Mouse (Mus musculus): Measurements from ENCODE around the gene Klk11. TPM values are rescaled to one million over a fixed set of nuclear protein-coding genes. Genes with fewer than 3 reads are reported as not detected.

Klk11 gene
- not detected in 2 replicates for polyA plus RNA-seq (2012; rRNA removed)

DNA sequence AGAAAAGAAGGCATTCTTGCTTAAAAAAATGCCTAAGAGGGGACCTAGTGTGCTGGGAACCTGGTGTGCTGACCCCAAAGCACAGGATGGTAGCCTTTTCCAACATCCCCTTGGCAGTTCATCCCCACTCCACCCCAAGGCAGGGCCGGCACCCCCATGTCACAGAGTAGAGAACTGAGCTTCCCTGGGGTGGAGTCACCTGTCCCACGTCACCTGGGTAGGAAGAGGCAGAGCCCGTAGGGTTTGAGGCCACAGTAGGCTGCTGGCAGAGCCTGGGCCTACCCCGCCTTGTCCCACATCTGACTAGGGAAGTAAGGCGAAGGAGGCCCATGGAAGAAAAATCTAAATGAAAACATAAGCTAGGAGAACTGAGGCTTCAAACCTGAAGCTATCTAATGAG lies at the start of gene Klk11:
Klk11 (plus strand) TSS at position 241 of the 400 bp plus-strand sequence.
- Histone ChIP-seq H3K27me3 (ENCODE audit: control insufficient read depth, insufficient read depth, low read length) (no peaks in the 10 kb centered on the region), H3K27ac (ENCODE audit: control insufficient read depth, insufficient read depth, low read depth, low read length) (no peak within 1 kb of the TSS), H3K4me3 (ENCODE audit: control insufficient read depth, low read depth, low read length) (no peak within 1 kb of the TSS)

DNA sequence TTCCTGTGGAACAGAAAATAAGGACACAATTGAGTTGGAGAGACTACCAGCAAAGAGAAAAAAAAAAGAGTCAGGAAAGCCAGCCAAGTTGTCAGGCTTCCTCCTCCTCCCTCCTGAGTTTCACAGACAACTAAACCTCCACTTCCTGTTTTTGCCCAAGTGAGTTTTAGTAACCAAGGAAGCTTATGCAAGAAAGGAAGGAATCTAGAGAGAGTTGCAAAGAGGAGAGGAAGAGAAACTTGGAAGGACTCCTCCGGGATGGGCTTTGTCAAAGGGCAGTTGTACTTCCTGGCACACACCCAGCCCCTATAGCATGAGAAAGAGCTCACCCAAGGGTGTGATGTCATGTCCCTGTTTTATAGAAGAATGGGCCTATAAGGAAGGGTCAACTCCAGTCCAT lies 26.6 kb upstream of the Klk11 start:
- H3K4me1 ChIP-seq (ENCODE audit: control insufficient read depth, insufficient read depth, low read length): no peaks in the 10 kb centered on the region
- no peak overlapping the region for H3K4me3 ChIP-seq (ENCODE audit: control insufficient read depth, low read depth, low read length)
- H3K27ac ChIP-seq (ENCODE audit: control insufficient read depth, insufficient read depth, low read depth, low read length): no peak overlapping the region
- no peaks in the 10 kb centered on the region for H3K27me3 ChIP-seq (ENCODE audit: control insufficient read depth, insufficient read depth, low read length)
- no peak for TF ChIP-seq POLR2A (IDR thresholded peaks at IDR 0.05; ENCODE audit: control insufficient read depth, low read depth, low read length)
- no peak for TF ChIP-seq CTCF (IDR thresholded peaks at IDR 0.05; ENCODE audit: control insufficient read depth, insufficient read depth, insufficient replicate concordance, low read depth, low read length)
- no peaks in the 10 kb centered on the region for H3K36me3 ChIP-seq (ENCODE audit: control insufficient read depth, insufficient read depth, low read length)

More for the DNA sequence above, at the start of gene Klk11:
- Histone ChIP-seq H3K4me1 (ENCODE audit: control insufficient read depth, insufficient read depth, low read length) (peaks cover 4% of the 10 kb centered on the region), H3K36me3 (ENCODE audit: control insufficient read depth, insufficient read depth, low read length) (no peaks in the 10 kb centered on the region)
- TF ChIP-seq CTCF (IDR thresholded peaks at IDR 0.05; ENCODE audit: control insufficient read depth, insufficient read depth, insufficient replicate concordance, low read depth, low read length) (no peak), POLR2A (IDR thresholded peaks at IDR 0.05; ENCODE audit: control insufficient read depth, low read depth, low read length) (no peak)

DNA sequence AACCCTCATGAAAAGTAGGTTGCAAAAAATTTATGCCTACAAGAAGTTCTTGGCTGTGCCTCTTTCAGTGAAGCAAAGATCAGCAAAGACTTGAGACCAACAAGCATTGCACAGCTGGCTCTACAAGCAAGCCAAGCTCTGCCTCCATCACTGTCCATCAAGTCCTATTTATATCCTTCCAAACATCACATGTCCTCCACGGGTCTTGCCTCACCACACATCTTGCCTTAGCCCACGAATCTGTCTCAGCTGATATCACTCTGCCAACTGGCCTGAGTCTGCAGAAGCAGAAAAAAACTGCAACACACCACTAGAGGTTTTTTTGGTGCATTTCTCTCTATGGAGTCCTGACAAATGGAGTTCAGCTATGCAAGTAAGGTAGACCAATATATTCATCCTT lies 21.6 kb upstream of the Klk11 start:
- H3K4me1 ChIP-seq (ENCODE audit: control insufficient read depth, insufficient read depth, low read length): no peaks in the 10 kb centered on the region
- no peak for TF ChIP-seq POLR2A (IDR thresholded peaks at IDR 0.05; ENCODE audit: control insufficient read depth, low read depth, low read length)
- TF ChIP-seq CTCF (IDR thresholded peaks at IDR 0.05; ENCODE audit: control insufficient read depth, insufficient read depth, insufficient replicate concordance, low read depth, low read length): no peak
- no peaks in the 10 kb centered on the region for H3K27me3 ChIP-seq (ENCODE audit: control insufficient read depth, insufficient read depth, low read length)
- H3K36me3 ChIP-seq (ENCODE audit: control insufficient read depth, insufficient read depth, low read length): no peaks in the 10 kb centered on the region
- no peak overlapping the region for H3K27ac ChIP-seq (ENCODE audit: control insufficient read depth, insufficient read depth, low read depth, low read length)
- no peak overlapping the region for H3K4me3 ChIP-seq (ENCODE audit: control insufficient read depth, low read depth, low read length)

DNA sequence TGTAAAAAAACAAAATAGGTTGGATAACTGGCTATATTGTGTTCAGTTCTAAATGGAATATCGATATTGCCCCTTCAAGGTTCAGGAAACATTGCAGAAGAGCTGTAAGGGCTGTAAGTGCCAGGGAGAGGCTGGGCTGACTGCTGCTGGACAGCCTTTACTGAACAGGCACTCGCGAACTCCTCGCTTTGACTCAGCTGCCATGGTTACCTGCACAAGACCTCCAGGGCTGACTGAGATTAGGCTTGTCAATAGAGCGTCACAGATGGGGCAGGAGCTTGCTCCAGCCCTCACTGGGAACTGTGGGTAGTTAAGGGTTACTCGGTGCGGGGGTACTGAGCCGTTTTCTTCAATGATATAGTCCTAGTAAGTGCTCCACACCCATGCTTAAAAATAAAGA lies 7.9 kb upstream of the Klk11 start:
- TF ChIP-seq CTCF (IDR thresholded peaks at IDR 0.05; ENCODE audit: control insufficient read depth, insufficient read depth, insufficient replicate concordance, low read depth, low read length) (no peak), POLR2A (IDR thresholded peaks at IDR 0.05; ENCODE audit: control insufficient read depth, low read depth, low read length) (no peak)
- no peaks in the 10 kb centered on the region for H3K4me1 ChIP-seq (ENCODE audit: control insufficient read depth, insufficient read depth, low read length)
- no peaks in the 10 kb centered on the region for H3K36me3 ChIP-seq (ENCODE audit: control insufficient read depth, insufficient read depth, low read length)
- no peak overlapping the region for H3K27ac ChIP-seq (ENCODE audit: control insufficient read depth, insufficient read depth, low read depth, low read length)
- no peaks in the 10 kb centered on the region for H3K27me3 ChIP-seq (ENCODE audit: control insufficient read depth, insufficient read depth, low read length)
- H3K4me3 ChIP-seq (ENCODE audit: control insufficient read depth, low read depth, low read length): no peak overlapping the region

DNA sequence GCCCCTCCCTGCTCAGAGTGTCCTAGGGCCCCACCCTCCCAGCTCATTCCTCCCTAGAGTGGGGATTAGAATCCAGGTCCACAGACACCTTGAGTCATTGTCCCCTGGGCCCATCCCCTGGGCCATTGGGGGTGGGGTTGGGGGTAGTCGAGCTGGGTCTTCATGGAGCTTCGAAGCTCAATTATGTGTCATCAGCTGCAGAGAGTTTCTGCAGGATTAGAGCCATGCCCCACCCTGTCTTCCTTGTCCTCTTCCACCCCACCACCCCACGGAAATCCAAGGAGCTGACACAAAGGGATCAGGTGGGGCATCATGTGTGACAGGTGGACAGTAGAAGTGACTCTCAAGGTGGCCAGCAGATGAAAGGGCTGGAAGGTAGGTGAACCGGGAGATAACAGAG lies 5.8 kb upstream of the Klk11 start, which contains the start of gene Klk12:
Klk12 (plus strand) TSS at position 301 of the 400 bp plus-strand sequence.
- Histone ChIP-seq H3K4me3 (ENCODE audit: control insufficient read depth, low read depth, low read length) (no peak within 1 kb of the TSS), H3K4me1 (ENCODE audit: control insufficient read depth, insufficient read depth, low read length) (peaks cover 4% of the 10 kb centered on the region), H3K36me3 (ENCODE audit: control insufficient read depth, insufficient read depth, low read length) (no peaks in the 10 kb centered on the region), H3K27me3 (ENCODE audit: control insufficient read depth, insufficient read depth, low read length) (no peaks in the 10 kb centered on the region), H3K27ac (ENCODE audit: control insufficient read depth, insufficient read depth, low read depth, low read length) (no peak within 1 kb of the TSS)
- TF ChIP-seq CTCF (IDR thresholded peaks at IDR 0.05; ENCODE audit: control insufficient read depth, insufficient read depth, insufficient replicate concordance, low read depth, low read length) (no peak), POLR2A (IDR thresholded peaks at IDR 0.05; ENCODE audit: control insufficient read depth, low read depth, low read length) (no peak)

DNA sequence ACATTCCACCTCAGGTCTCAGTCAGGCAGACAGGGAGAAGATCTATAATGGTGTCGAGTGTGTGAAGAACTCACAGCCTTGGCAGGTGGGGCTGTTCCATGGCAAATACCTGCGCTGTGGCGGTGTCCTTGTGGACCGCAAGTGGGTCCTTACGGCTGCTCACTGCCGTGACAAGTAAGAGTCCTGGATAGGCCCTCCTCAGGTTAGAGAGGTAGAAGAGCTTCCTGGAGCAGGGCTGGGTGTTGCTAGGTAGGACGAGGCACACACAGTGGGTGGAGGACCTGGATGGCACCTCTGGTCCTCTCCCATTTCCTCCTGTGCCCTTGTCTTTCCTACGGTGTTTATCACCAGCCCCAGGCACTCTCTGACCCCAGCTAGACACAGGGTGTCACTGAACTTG lies 4.8 kb upstream of the Klk11 start:
- Histone ChIP-seq H3K36me3 (ENCODE audit: control insufficient read depth, insufficient read depth, low read length) (no peaks in the 10 kb centered on the region), H3K4me1 (ENCODE audit: control insufficient read depth, insufficient read depth, low read length) (peaks cover 4% of the 10 kb centered on the region), H3K27me3 (ENCODE audit: control insufficient read depth, insufficient read depth, low read length) (no peaks in the 10 kb centered on the region), H3K27ac (ENCODE audit: control insufficient read depth, insufficient read depth, low read depth, low read length) (no peak overlapping the region), H3K4me3 (ENCODE audit: control insufficient read depth, low read depth, low read length) (no peak overlapping the region)
- TF ChIP-seq CTCF (IDR thresholded peaks at IDR 0.05; ENCODE audit: control insufficient read depth, insufficient read depth, insufficient replicate concordance, low read depth, low read length) (no peak), POLR2A (IDR thresholded peaks at IDR 0.05; ENCODE audit: control insufficient read depth, low read depth, low read length) (no peak)

DNA sequence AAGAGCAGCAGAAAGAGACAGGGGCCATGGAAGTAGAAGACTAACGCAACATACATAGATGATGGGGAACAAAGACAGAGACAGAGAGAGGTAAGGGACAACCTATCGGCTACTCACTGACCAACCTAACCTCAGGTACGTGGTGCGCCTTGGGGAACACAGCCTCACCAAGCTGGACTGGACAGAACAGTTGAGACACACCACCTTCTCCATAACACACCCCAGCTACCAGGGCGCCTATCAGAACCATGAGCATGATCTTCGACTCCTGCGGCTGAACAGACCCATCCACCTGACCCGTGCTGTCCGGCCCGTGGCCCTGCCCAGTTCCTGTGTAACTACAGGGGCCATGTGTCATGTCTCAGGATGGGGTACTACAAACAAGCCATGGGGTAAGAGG lies 3.7 kb upstream of the Klk11 start:
- H3K27me3 ChIP-seq (ENCODE audit: control insufficient read depth, insufficient read depth, low read length): no peaks in the 10 kb centered on the region
- peaks cover 4% of the 10 kb centered on the region for H3K4me1 ChIP-seq (ENCODE audit: control insufficient read depth, insufficient read depth, low read length)
- no peak overlapping the region for H3K27ac ChIP-seq (ENCODE audit: control insufficient read depth, insufficient read depth, low read depth, low read length)
- TF ChIP-seq POLR2A (IDR thresholded peaks at IDR 0.05; ENCODE audit: control insufficient read depth, low read depth, low read length) (no peak), CTCF (IDR thresholded peaks at IDR 0.05; ENCODE audit: control insufficient read depth, insufficient read depth, insufficient replicate concordance, low read depth, low read length) (no peak)
- no peak overlapping the region for H3K4me3 ChIP-seq (ENCODE audit: control insufficient read depth, low read depth, low read length)
- H3K36me3 ChIP-seq (ENCODE audit: control insufficient read depth, insufficient read depth, low read length): no peaks in the 10 kb centered on the region

DNA sequence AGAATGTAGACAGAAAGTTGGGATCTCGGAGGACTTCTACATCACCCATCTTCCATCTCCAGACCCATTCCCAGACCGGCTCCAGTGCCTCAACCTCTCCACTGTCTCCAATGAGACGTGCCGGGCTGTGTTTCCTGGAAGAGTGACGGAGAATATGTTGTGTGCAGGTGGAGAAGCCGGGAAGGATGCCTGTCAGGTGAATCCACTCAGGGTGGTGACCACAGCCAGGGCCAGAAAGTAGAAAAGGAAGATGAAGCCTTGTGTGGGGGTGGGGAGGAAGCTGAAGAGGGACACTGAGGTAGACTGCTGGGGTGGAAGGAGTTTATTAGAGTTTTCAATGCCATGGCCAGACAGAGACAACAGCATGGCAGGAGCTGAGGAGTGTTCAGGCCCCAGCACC lies 2.5 kb upstream of the Klk11 start:
- TF ChIP-seq POLR2A (IDR thresholded peaks at IDR 0.05; ENCODE audit: control insufficient read depth, low read depth, low read length): no peak
- no peak for TF ChIP-seq CTCF (IDR thresholded peaks at IDR 0.05; ENCODE audit: control insufficient read depth, insufficient read depth, insufficient replicate concordance, low read depth, low read length)
- H3K27ac ChIP-seq (ENCODE audit: control insufficient read depth, insufficient read depth, low read depth, low read length): no peak overlapping the region
- peaks cover 4% of the 10 kb centered on the region for H3K4me1 ChIP-seq (ENCODE audit: control insufficient read depth, insufficient read depth, low read length)
- no peaks in the 10 kb centered on the region for H3K36me3 ChIP-seq (ENCODE audit: control insufficient read depth, insufficient read depth, low read length)
- H3K4me3 ChIP-seq (ENCODE audit: control insufficient read depth, low read depth, low read length): no peak overlapping the region
- H3K27me3 ChIP-seq (ENCODE audit: control insufficient read depth, insufficient read depth, low read length): no peaks in the 10 kb centered on the region
